Mouse (Mus musculus) liver, embryonic 13.5 days (tissue): ENCODE measurements around the gene Uhrf1. TPM values are rescaled to one million over a fixed set of nuclear protein-coding genes. Genes with fewer than 3 reads are reported as not detected.

Experiments
- ATAC-seq: fragments of 200-750 bp; cut with Nextera tagmentation; 2 replicates; pipeline ENCODE4 v1.8.0; 2017; ENCODE audit warnings: low read depth, mild to moderate bottlenecking, moderate number of reproducible peaks, moderate library complexity
- DNase-seq: peaks from one replicate; pipeline ENCODE4 v3.0.0; 2022
- H3K27ac ChIP-seq: fragments of 300-500 bp; sonication (generic); 2 replicates; pipeline ENCODE4 v1.5.1; 2015; ENCODE audit warnings: moderate library complexity, mild to moderate bottlenecking, inconsistent platforms
- H3K27me3 ChIP-seq: fragments of 300-500 bp; sonication (generic); 2 replicates; pipeline ENCODE4 v1.6.1; 2015; ENCODE audit warnings: mild to moderate bottlenecking, inconsistent platforms
- H3K36me3 ChIP-seq: fragments of 300-500 bp; sonication (generic); 2 replicates; pipeline ENCODE4 v1.6.1; 2015; ENCODE audit warnings: mild to moderate bottlenecking, inconsistent platforms
- H3K4me1 ChIP-seq: fragments of 300-500 bp; sonication (generic); replicated peaks from 2 replicates; pipeline ENCODE4 v1.6.1; 2015; ENCODE audit warnings: inconsistent platforms
- H3K4me2 ChIP-seq: fragments of 300-500 bp; sonication (generic); 2 replicates; pipeline ENCODE4 v1.6.1; 2015; ENCODE audit warnings: inconsistent platforms, mild to moderate bottlenecking, moderate library complexity
- H3K4me3 ChIP-seq: fragments of 300-500 bp; sonication (generic); replicated peaks from 2 replicates; pipeline ENCODE4 v1.5.1; 2015; ENCODE audit warnings: mild to moderate bottlenecking, inconsistent platforms
- H3K9ac ChIP-seq: fragments of 300-500 bp; sonication (generic); 2 replicates; pipeline ENCODE4 v1.6.1; 2015; ENCODE audit warnings: mild to moderate bottlenecking, inconsistent platforms
- H3K9me3 ChIP-seq: fragments of 300-500 bp; sonication (generic); replicated peaks from 2 replicates; pipeline ENCODE4 v1.6.1; 2016; ENCODE audit warnings: inconsistent platforms
- WGBS: fragments of 180-500 bp; shearing (Covaris S2); methylation state at CpG from one replicate; pipeline ENCODE4 v1.1.7; 2015; ENCODE audit not compliant: insufficient replicate concordance; 5-methylcytosine and 5-hydroxymethylcytosine counted together
- polyA plus RNA-seq: library from polyadenylated mRNA; unstranded; fragments of >200 nt; fragmentation: Nextera tagmentation; extraction: Ambion mirVana; gene quantifications from 2 replicates; pipeline ENCODE4 v1.2.1, GENCODE M21; 2015

The Uhrf1 gene
- polyA plus RNA-seq, 1 experiment from 2014 or later: 121 TPM

GRCm38 (mm10) chr17:56329267-56329666 is 26.1 kb downstream of the Uhrf1 start:
- no peak overlapping the region for H3K4me3 ChIP-seq
- H3K4me1 ChIP-seq: peaks cover 60% of the 10 kb centered on the region
- no peaks in the 10 kb centered on the region for H3K27me3 ChIP-seq
- H3K27ac ChIP-seq: no peak overlapping the region
- H3K4me2 ChIP-seq: no peak overlapping the region
- H3K36me3 ChIP-seq: peaks cover 3% of the 10 kb centered on the region; the same call in 1 of the 2 replicates
- ATAC-seq: no peak
- no peak overlapping the region for H3K9ac ChIP-seq
- H3K9me3 ChIP-seq: no peaks in the 10 kb centered on the region
- DNase-seq: no peak

- WGBS: 72% methylated on average over 3 of the region's 3 CpGs
- H3K27ac ChIP-seq: no peak overlapping the region
- no peak overlapping the region for H3K9ac ChIP-seq
- no peak overlapping the region for H3K4me3 ChIP-seq
- no peaks in the 10 kb centered on the region for H3K36me3 ChIP-seq
- H3K4me2 ChIP-seq: no peak overlapping the region
- no peaks in the 10 kb centered on the region for H3K27me3 ChIP-seq
- DNase-seq (no peak), ATAC-seq (no peak)
- peaks cover 52% of the 10 kb centered on the region for H3K4me1 ChIP-seq
- H3K9me3 ChIP-seq: no peaks in the 10 kb centered on the region
Observed at GRCm38 (mm10) chr17:56330345-56330744, 27.2 kb downstream of the Uhrf1 start.

GRCm38 (mm10) chr17:56331256-56331655 is 28.1 kb downstream of the Uhrf1 start:
- Histone ChIP-seq H3K9me3 (no peaks in the 10 kb centered on the region), H3K4me2 (no peak overlapping the region), H3K36me3 (no peaks in the 10 kb centered on the region), H3K27ac (no peak overlapping the region), H3K9ac (no peak overlapping the region), H3K4me3 (no peak overlapping the region), H3K4me1 (peaks cover 56% of the 10 kb centered on the region), H3K27me3 (no peaks in the 10 kb centered on the region)
- DNase-seq (no peak), ATAC-seq (no peak)

GRCm38 (mm10) chr17:56332987-56333386 is 29.9 kb downstream of the Uhrf1 start:
- Histone ChIP-seq H3K4me1 (peaks cover 48% of the 10 kb centered on the region), H3K4me2 (no peak overlapping the region), H3K4me3 (no peak overlapping the region), H3K9ac (no peak overlapping the region), H3K27ac (no peak overlapping the region), H3K9me3 (no peaks in the 10 kb centered on the region), H3K27me3 (no peaks in the 10 kb centered on the region), H3K36me3 (no peaks in the 10 kb centered on the region)
- DNase-seq (no peak), ATAC-seq (no peak)
- 56% methylated on average over 8 of the region's 8 CpGs for WGBS

GRCm38 (mm10) chr17:56337190-56337589 is 34.1 kb downstream of the Uhrf1 start:
- no peak overlapping the region for H3K27ac ChIP-seq
- no peak overlapping the region for H3K9ac ChIP-seq
- 0 out of 2 replicates have a peak, but pooled peaks have one; percentile 16 for ATAC-seq
- DNase-seq: peak; percentile 47
- no peak overlapping the region for H3K4me2 ChIP-seq
- H3K4me3 ChIP-seq: no peak overlapping the region
- H3K27me3 ChIP-seq: no peaks in the 10 kb centered on the region
- WGBS: 27% methylated on average over 4 of the region's 4 CpGs
- no peaks in the 10 kb centered on the region for H3K9me3 ChIP-seq
- no peaks in the 10 kb centered on the region for H3K36me3 ChIP-seq
- H3K4me1 ChIP-seq: peaks cover 44% of the 10 kb centered on the region

- no peak for DNase-seq
- H3K27me3 ChIP-seq: no peaks in the 10 kb centered on the region
- WGBS: 55% methylated on average over 6 of the region's 6 CpGs
- peaks cover 49% of the 10 kb centered on the region for H3K4me1 ChIP-seq
- no peaks in the 10 kb centered on the region for H3K9me3 ChIP-seq
- H3K9ac ChIP-seq: no peak overlapping the region
- H3K4me3 ChIP-seq: no peak overlapping the region
- H3K36me3 ChIP-seq: no peaks in the 10 kb centered on the region
- no peak for ATAC-seq
- H3K27ac ChIP-seq: no peak overlapping the region
- H3K4me2 ChIP-seq: no peak overlapping the region
Observed at GRCm38 (mm10) chr17:56337791-56338190, 34.7 kb downstream of the Uhrf1 start.

GRCm38 (mm10) chr17:56338909-56339308 is 35.8 kb downstream of the Uhrf1 start:
- Histone ChIP-seq H3K36me3 (no peaks in the 10 kb centered on the region), H3K4me3 (no peak overlapping the region), H3K4me2 (no peak overlapping the region), H3K9ac (no peak overlapping the region), H3K9me3 (no peaks in the 10 kb centered on the region), H3K27me3 (no peaks in the 10 kb centered on the region), H3K27ac (no peak overlapping the region), H3K4me1 (peaks cover 57% of the 10 kb centered on the region)
- WGBS: 33% methylated on average over 4 of the region's 4 CpGs
- DNase-seq (peak; percentile 35), ATAC-seq (0 out of 2 replicates have a peak, but pooled peaks have one; percentile 41)

GRCm38 (mm10) chr17:56340717-56341116 is 37.6 kb downstream of the Uhrf1 start:
- no peaks in the 10 kb centered on the region for H3K36me3 ChIP-seq
- DNase-seq: no peak
- H3K27ac ChIP-seq: no peak overlapping the region
- no peak overlapping the region for H3K4me2 ChIP-seq
- H3K27me3 ChIP-seq: no peaks in the 10 kb centered on the region
- no peak for ATAC-seq
- no peaks in the 10 kb centered on the region for H3K9me3 ChIP-seq
- no peak overlapping the region for H3K9ac ChIP-seq
- peaks cover 68% of the 10 kb centered on the region for H3K4me1 ChIP-seq
- no peak overlapping the region for H3K4me3 ChIP-seq

- Histone ChIP-seq H3K27me3 (no peaks in the 10 kb centered on the region), H3K4me1 (peaks cover 79% of the 10 kb centered on the region), H3K4me3 (no peak overlapping the region), H3K9ac (peak overlapping the region; percentile 26; the same call in 1 of the 2 replicates), H3K36me3 (no peaks in the 10 kb centered on the region), H3K27ac (peak overlapping the region; percentile 48), H3K4me2 (no peak overlapping the region), H3K9me3 (no peaks in the 10 kb centered on the region)
- WGBS: 56% methylated on average over 3 of the region's 3 CpGs
- no peak for ATAC-seq
- DNase-seq: no peak
Observed at GRCm38 (mm10) chr17:56343466-56343865, 40.3 kb downstream of the Uhrf1 start.

- H3K4me1 ChIP-seq: peaks cover 93% of the 10 kb centered on the region
- 61% methylated on average over 2 of the region's 2 CpGs for WGBS
Observed at GRCm38 (mm10) chr17:56345364-56345763, 42.2 kb downstream of the Uhrf1 start.

GRCm38 (mm10) chr17:56348128-56348527 is 45.0 kb downstream of the Uhrf1 start:
- Histone ChIP-seq H3K27ac (peak overlapping the region; percentile 82), H3K9me3 (no peaks in the 10 kb centered on the region), H3K4me1 (peaks cover 66% of the 10 kb centered on the region), H3K9ac (peak overlapping the region; percentile 57), H3K4me2 (peak overlapping the region; percentile 54), H3K27me3 (no peaks in the 10 kb centered on the region), H3K36me3 (peaks cover 16% of the 10 kb centered on the region), H3K4me3 (peak overlapping the region; percentile 6)
- DNase-seq (peak; percentile 64), ATAC-seq (peak; percentile 86)
- 44% methylated on average over 4 of the region's 4 CpGs for WGBS

More at GRCm38 (mm10) chr17:56345364-56345763, 42.2 kb downstream of the Uhrf1 start:
- H3K4me3 ChIP-seq: no peak overlapping the region
- no peaks in the 10 kb centered on the region for H3K36me3 ChIP-seq
- H3K27me3 ChIP-seq: no peaks in the 10 kb centered on the region
- no peak for DNase-seq
- no peak overlapping the region for H3K4me2 ChIP-seq
- H3K9ac ChIP-seq: no peak overlapping the region
- ATAC-seq: no peak
- no peak overlapping the region for H3K27ac ChIP-seq
- no peaks in the 10 kb centered on the region for H3K9me3 ChIP-seq

- peaks cover 61% of the 10 kb centered on the region for H3K4me1 ChIP-seq
- no peaks in the 10 kb centered on the region for H3K27me3 ChIP-seq
- peak overlapping the region; percentile 6; the same call in 1 of the 2 replicates for H3K4me3 ChIP-seq
- DNase-seq (no peak), ATAC-seq (peak; percentile 75)
- peak overlapping the region; percentile 82 for H3K27ac ChIP-seq
- peak overlapping the region; percentile 57 for H3K9ac ChIP-seq
- peaks cover 21% of the 10 kb centered on the region for H3K36me3 ChIP-seq
- no peaks in the 10 kb centered on the region for H3K9me3 ChIP-seq
- peak overlapping the region; percentile 54 for H3K4me2 ChIP-seq
Observed at GRCm38 (mm10) chr17:56348586-56348985, 45.5 kb downstream of the Uhrf1 start.
